Mouse (Mus musculus): ENCODE results near the gene Celf1. TPM values are rescaled to one million over a fixed set of nuclear protein-coding genes. Genes with fewer than 3 reads are reported as not detected.
"Not testable (repeated sequence)": the region's sequence is repeated elsewhere in the genome, so short reads cannot be mapped to it uniquely, and the experiment has no call there.

Gene Celf1
- polyA plus RNA-seq, 1 experiment, result 10.4 TPM

- Histone ChIP-seq H3K9me3 (no peaks in the 10 kb centered on the region), H3K4me1 (peaks cover 39% of the 10 kb centered on the region), H3K36me3 (replicated peaks; ENCODE audit: low read length) (peaks cover 95% of the 10 kb centered on the region), H3K27me3 (replicated peaks) (no peaks in the 10 kb centered on the region), H3K4me3 (replicated peaks) (no peak overlapping the region)
- TF ChIP-seq FLI1 (IDR thresholded peaks at IDR 0.05; ENCODE audit: low read length) (no peak), GATA1 (IDR thresholded peaks at IDR 0.05; ENCODE audit: borderline replicate concordance, low read length) (no peak)
These were observed 75.2 kb downstream of the Celf1 start for GRCm38 (mm10) chr2:91015386-91015785.

GRCm38 (mm10) chr2:91018061-91018788 is 78.0 kb downstream of the Celf1 start:
- Histone ChIP-seq H3K9me3 (no peaks in the 10 kb centered on the region), H3K4me3 (replicated peaks) (no peak overlapping the region), H3K4me1 (peaks cover 41% of the 10 kb centered on the region), H3K27me3 (replicated peaks) (no peaks in the 10 kb centered on the region), H3K36me3 (replicated peaks; ENCODE audit: low read length) (peaks cover 81% of the 10 kb centered on the region)
- TF ChIP-seq GATA1 (IDR thresholded peaks at IDR 0.05; ENCODE audit: borderline replicate concordance, low read length) (no peak), FLI1 (IDR thresholded peaks at IDR 0.05; ENCODE audit: low read length) (no peak)

GRCm38 (mm10) chr2:91019911-91020310 is 79.7 kb downstream of the Celf1 start:
- no peaks in the 10 kb centered on the region for H3K27me3 ChIP-seq (replicated peaks)
- peaks cover 80% of the 10 kb centered on the region for H3K36me3 ChIP-seq (replicated peaks; ENCODE audit: low read length)
- peaks cover 40% of the 10 kb centered on the region for H3K4me1 ChIP-seq
- no peak for TF ChIP-seq GATA1 (IDR thresholded peaks at IDR 0.05; ENCODE audit: borderline replicate concordance, low read length)
- TF ChIP-seq FLI1 (IDR thresholded peaks at IDR 0.05; ENCODE audit: low read length), result no peak
- no peak overlapping the region for H3K4me3 ChIP-seq (replicated peaks)
- H3K9me3 ChIP-seq, result no peaks in the 10 kb centered on the region

- Histone ChIP-seq H3K36me3 (replicated peaks; ENCODE audit: low read length) (peaks cover 66% of the 10 kb centered on the region), H3K4me1 (peaks cover 44% of the 10 kb centered on the region)
- H3K4me3 ChIP-seq (replicated peaks); H3K27me3 ChIP-seq (replicated peaks); H3K9me3 ChIP-seq: not testable (repeated sequence)
These were observed 82.1 kb downstream of the Celf1 start for GRCm38 (mm10) chr2:91022266-91022665.

GRCm38 (mm10) chr2:91023131-91023530 is 82.9 kb downstream of the Celf1 start:
- no peak for TF ChIP-seq FLI1 (IDR thresholded peaks at IDR 0.05; ENCODE audit: low read length)
- no peak for TF ChIP-seq GATA1 (IDR thresholded peaks at IDR 0.05; ENCODE audit: borderline replicate concordance, low read length)
- Histone ChIP-seq H3K4me3 (replicated peaks) (no peak overlapping the region), H3K9me3 (no peaks in the 10 kb centered on the region), H3K4me1 (peaks cover 45% of the 10 kb centered on the region), H3K36me3 (replicated peaks; ENCODE audit: low read length) (peaks cover 57% of the 10 kb centered on the region), H3K27me3 (replicated peaks) (no peaks in the 10 kb centered on the region)

- Histone ChIP-seq H3K4me1 (peaks cover 49% of the 10 kb centered on the region), H3K36me3 (replicated peaks; ENCODE audit: low read length) (peaks cover 50% of the 10 kb centered on the region), H3K4me3 (replicated peaks) (no peak overlapping the region), H3K27me3 (replicated peaks) (no peaks in the 10 kb centered on the region), H3K9me3 (no peaks in the 10 kb centered on the region)
- TF ChIP-seq GATA1 (IDR thresholded peaks at IDR 0.05; ENCODE audit: borderline replicate concordance, low read length) (no peak), FLI1 (IDR thresholded peaks at IDR 0.05; ENCODE audit: low read length) (no peak)
These were observed 83.8 kb downstream of the Celf1 start for GRCm38 (mm10) chr2:91023956-91024355.

GRCm38 (mm10) chr2:91025081-91025516 is 84.9 kb downstream of the Celf1 start:
- H3K4me1 ChIP-seq, result peaks cover 49% of the 10 kb centered on the region
- no peaks in the 10 kb centered on the region for H3K27me3 ChIP-seq (replicated peaks)
- no peak overlapping the region for H3K4me3 ChIP-seq (replicated peaks)
- H3K9me3 ChIP-seq, result no peaks in the 10 kb centered on the region
- peaks cover 39% of the 10 kb centered on the region for H3K36me3 ChIP-seq (replicated peaks; ENCODE audit: low read length)
- TF ChIP-seq GATA1 (IDR thresholded peaks at IDR 0.05; ENCODE audit: borderline replicate concordance, low read length) (no peak), FLI1 (IDR thresholded peaks at IDR 0.05; ENCODE audit: low read length) (no peak)

GRCm38 (mm10) chr2:91026491-91026890 is 86.3 kb downstream of the Celf1 start:
- H3K4me1 ChIP-seq, result peaks cover 52% of the 10 kb centered on the region

GRCm38 (mm10) chr2:91027391-91028214 is 87.4 kb downstream of the Celf1 start:
- peak overlapping the region; percentile 72 for H3K4me3 ChIP-seq (replicated peaks)
- no peaks in the 10 kb centered on the region for H3K27me3 ChIP-seq (replicated peaks)
- TF ChIP-seq FLI1 (IDR thresholded peaks at IDR 0.05; ENCODE audit: low read length), result no peak
- TF ChIP-seq GATA1 (IDR thresholded peaks at IDR 0.05; ENCODE audit: borderline replicate concordance, low read length), result no peak
- H3K4me1 ChIP-seq, result peaks cover 57% of the 10 kb centered on the region
- H3K9me3 ChIP-seq, result no peaks in the 10 kb centered on the region
- peaks cover 26% of the 10 kb centered on the region for H3K36me3 ChIP-seq (replicated peaks; ENCODE audit: low read length)

More at GRCm38 (mm10) chr2:91026491-91026890, 86.3 kb downstream of the Celf1 start:
- TF ChIP-seq FLI1 (IDR thresholded peaks at IDR 0.05; ENCODE audit: low read length) (no peak), GATA1 (IDR thresholded peaks at IDR 0.05; ENCODE audit: borderline replicate concordance, low read length) (no peak)
- Histone ChIP-seq H3K36me3 (replicated peaks; ENCODE audit: low read length) (peaks cover 29% of the 10 kb centered on the region), H3K4me3 (replicated peaks) (no peak overlapping the region), H3K9me3 (no peaks in the 10 kb centered on the region), H3K27me3 (replicated peaks) (no peaks in the 10 kb centered on the region)

- H3K4me1 ChIP-seq, result peaks cover 63% of the 10 kb centered on the region
- no peaks in the 10 kb centered on the region for H3K36me3 ChIP-seq (replicated peaks; ENCODE audit: low read length)
- H3K27me3 ChIP-seq (replicated peaks), result peaks cover 8% of the 10 kb centered on the region
- H3K9me3 ChIP-seq, result no peaks in the 10 kb centered on the region
- no peak overlapping the region for H3K4me3 ChIP-seq (replicated peaks)
- TF ChIP-seq FLI1 (IDR thresholded peaks at IDR 0.05; ENCODE audit: low read length), result no peak
- TF ChIP-seq GATA1 (IDR thresholded peaks at IDR 0.05; ENCODE audit: borderline replicate concordance, low read length), result no peak
These were observed 91.0 kb downstream of the Celf1 start for GRCm38 (mm10) chr2:91031216-91031615.

Measured in megakaryocyte, embryonic 14.5 days (primary cell).